Mouse (Mus musculus) spleen, postnatal 36 days (tissue): Measurements from ENCODE around the gene Kat8.
A peak's percentile ranks its signal among the peaks of the same experiment; 100 is the strongest.

Experiments used
- DNase-seq, 2 experiments: peaks; one replicate each; pipeline ENCODE4 v3.0.0; 2022; ENCODE audit warnings: low spot score in 2 of 2, mixed read lengths in 1 of 2

The Kat8 gene

DNA sequence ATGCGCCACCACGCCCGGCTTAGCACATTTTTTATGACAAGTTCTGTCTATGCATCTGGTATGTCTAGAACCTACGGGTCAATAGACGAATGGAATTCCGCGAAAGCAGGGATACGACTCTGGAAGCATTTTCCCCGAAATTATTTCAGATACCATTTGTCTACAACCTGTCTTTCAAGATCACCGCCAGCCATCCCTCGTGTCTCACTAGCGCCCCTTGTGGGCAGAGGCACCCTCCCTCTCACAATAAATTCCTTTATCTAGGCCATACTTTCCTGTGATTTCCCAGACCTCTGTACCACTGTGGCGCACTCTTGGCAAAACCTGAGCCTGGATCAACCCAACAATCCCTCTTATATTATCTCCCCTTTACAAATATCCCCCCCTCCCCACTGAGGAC, 15.9 kb upstream of the Kat8 start:
- peak; percentile 47 to 71 for DNase-seq

DNA sequence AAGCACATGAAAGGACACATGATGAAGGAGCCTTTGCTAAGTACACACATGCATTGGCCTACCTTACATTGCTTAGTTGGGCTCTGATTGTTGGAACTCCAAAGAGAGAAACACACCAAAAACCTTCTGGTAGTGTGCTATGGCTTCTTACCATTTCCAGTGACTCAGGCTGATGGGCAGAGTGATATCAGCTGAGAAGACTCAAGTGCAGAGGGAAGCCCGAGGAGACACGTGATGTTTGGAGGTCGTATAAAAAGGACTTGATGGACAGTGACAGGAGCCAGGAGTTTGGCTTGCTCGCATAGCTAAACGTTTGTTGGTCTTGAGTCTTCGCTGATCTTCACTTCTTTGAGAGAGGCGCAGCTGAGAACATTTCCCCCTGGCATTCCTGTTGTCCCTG, 14.8 kb upstream of the Kat8 start:
- no peak for DNase-seq

DNA sequence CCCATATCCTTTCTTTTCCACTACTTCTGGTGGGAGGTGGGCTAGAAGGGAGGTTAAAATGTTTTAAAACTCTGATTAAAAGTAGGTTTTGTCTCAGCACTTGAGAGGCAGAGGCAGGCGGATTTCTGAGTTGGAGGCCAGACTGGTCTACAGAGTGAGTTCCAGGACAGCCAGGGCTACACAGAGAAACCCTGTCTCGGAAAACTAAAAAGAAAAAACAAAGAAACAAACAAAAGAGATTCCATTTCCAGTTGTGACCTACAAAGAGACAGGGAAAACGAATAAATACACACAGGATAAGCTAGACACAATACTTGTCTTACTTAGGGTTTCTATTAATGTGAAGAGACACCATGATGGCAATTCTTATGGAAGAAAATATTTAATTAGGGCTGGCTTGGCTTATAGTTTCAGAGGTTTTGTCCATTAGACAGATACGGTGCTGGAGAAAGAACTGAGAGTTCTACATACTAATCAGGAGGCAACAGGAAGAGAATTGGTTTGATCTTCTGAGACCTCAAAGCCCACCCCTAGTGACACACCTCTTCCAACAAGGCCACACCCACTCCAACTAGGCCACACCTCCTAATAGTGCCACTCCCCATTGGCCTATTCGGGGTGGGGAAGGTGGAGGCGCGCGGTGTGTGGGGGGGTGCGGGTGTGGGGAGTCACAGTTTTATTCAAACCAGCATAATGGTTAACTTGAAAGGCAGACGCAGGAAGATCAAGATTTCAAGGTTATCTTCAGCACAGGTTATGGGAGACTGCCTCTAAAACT, 13.9 kb upstream of the Kat8 start:
- DNase-seq, result peak; percentile 30 to 32

DNA sequence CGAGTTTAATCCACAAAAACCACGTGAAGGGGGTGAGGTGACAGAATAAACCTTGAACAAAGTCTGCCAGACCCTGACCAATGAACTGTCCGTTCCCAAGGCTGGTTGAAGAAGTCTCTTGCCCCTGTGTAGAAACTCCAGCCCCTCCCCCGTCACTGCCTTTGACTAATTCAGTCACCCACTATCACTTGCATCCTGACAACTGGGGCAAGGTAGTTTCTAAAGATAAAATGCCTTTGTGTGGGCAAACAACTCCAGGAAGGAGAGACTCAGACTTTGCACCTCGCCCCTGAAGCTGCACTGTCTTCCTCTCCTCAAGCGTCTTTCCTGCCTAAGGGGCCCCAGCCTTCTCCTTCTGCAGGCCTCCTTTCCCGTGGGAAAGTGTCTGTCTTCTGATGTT, 12.3 kb upstream of the Kat8 start:
- no peak for DNase-seq

DNA sequence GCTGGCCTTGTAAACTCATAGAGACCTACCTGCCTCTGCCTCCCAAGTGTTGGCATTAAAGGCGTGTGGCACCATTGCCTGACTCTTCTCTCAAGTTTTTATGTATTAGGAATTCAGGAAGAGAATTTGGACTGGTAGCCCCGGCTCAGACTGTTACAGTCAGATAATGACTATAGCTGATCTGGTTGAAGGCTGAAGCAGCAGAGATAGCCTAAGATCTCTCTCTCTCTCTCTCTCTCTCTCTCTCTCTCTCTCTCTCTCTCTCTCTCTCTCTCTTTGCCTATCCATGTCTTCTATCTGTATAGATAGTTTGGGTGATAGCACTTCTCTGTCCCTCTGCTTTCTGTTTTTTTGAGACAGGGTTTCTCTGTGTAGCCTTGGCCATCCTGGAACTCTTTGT, 10.5 kb upstream of the Kat8 start:
- no peak for DNase-seq

DNA sequence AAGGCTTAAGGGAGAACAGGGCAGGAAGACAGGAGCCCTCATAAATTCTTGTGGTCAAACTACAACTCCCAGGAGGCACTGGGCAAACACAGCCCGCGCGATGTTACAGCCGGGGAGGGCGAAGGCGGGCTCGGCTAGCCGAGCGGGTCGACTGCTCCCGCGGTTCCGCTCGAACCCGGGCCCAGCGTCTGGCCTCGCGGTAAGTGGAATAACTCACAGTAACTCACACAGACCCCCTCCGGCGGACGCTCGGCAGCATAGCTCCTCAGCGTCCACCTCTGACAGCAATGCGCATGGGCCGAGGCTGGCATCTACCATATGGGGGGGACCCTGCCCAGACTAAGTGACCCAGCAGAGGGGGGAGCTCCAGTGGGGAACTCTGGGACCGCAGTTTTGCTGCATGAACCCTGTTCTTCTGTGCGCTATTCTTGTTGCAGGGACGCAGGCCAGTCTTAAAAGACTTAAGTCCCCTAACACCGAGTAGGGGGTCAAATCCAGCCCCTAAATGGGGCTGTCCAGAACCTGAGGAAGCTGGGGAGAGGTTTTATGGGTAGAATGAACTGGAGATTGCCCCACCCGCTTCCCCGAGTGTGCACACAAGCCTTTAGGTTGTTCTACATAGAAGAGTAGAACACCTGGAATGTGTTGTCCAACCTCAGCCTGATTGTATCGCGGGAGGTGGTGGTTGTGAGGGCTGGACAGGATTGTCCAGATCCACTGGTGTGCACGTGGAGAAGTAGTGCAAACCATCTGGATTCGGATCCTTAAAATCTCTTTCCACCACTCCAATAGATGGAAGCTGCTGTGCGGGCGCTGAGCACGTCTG, 8.1 kb upstream of the Kat8 start, which contains the start of gene Bckdk:
Bckdk (plus strand) TSS at position 112 of the 826 bp plus-strand sequence.
- peak; percentile 78 to 80 for DNase-seq

DNA sequence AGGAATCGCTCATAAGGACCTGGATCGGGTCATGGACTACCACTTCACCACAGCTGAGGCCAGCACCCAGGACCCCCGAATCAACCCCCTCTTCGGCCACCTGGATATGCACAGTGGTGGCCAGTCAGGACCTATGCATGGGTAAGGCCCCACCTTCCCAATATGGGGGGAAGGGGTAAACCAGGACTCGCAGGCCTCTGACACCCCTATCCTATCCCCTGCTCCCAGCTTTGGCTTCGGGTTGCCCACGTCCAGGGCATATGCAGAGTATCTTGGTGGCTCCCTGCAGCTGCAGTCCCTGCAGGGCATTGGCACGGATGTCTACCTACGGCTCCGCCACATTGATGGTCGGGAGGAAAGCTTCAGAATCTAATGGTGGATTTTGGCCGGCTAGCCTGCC, 4.4 kb upstream of the Kat8 start:
- no peak for DNase-seq

DNA sequence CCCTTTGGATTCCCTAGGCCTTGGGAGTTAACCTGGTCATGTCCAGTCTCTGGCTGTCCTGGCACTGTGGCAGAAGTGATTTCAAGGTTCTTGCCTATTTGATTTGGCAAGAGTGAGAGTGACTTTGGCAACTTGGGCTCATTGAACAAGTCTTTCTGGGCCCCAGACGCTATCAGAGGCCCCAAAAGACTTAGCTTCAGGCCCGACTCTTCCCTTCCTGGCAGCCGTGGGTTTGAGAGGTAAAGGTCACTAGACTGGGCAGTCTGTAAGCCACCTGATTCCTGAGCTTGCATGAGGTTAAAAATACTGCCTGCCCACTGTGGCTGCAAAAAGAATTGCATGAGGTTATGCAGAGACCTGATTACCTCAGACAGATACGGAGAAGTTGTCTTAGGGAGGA, 3.7 kb upstream of the Kat8 start:
- DNase-seq, result no peak

DNA sequence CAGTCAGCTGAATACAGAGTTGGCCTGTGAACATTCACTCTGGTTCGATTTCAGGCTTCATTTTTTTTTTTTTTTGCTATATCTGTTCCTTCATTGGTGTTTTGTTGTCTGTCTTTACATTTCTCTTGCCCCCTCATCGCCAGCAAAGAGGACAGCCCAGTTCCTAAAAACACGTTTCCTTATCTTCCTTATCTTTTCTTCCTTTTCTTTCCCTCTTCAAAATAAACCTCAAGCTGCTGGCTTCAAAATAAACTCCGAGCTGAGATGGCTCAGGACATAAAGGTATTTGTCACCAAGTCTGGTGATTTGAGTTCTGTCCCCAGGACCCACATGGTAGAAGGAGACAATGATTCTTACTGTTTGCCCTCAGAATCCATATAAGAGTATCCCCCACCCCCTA, 622 bp downstream of the Kat8 start:
- no peak for DNase-seq

DNA sequence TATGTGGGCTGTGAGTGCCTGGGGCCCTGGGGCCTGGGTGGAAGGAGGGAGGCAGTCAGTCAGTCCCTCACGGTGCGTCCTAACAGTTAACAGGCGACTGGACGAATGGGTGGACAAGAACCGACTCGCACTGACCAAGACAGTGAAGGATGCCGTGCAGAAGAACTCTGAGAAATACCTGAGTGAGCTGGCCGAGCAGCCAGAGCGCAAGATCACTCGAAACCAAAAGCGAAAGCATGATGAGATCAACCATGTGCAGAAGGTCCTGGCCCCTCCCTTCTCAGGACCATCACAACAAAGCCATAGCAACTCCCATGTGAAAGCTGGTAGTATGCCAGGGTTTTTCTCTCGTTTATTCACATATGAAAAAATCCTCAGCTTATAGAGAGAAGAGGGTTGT, 3.0 kb downstream of the Kat8 start:
- no peak for DNase-seq

DNA sequence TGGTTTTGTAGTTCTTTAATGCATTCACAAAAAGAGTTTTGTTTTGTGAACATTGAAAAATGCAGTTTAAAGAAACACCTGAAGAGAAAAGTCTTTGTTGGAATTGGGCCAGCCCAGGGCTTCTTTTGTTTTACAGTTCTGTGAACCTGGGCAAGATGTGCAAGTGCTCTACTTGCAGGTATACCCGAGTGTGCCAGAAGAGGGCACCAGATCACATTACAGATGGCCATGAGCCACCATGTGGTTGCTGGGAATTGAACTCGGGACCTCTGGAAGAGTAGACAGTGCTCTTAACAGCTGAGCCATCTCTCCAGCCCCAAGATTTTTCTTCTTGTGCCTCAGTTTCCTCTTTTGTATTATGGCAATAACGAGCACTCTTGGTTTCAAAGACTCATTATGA, 5.9 kb downstream of the Kat8 start:
- peak; percentile 52 to 59 for DNase-seq

DNA sequence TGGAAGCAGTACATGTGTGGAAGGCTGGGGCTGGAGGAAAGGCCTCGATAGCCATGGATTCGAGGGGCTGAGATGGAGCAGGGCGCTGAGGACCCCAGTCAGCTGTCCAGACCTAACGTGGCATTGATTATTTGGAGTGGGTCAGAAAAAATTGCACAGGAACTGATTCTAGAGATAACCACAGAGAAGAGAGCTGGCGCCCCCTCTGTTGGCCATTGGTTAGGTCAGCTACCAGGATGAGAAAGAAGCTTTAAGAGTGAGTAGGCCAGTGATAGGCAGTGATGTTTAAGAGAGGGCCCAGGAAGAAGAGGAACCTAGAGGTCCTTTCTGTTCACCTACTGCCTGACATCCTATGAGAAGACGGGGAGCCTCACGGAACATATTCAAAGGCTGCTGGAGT, 7.0 kb downstream of the Kat8 start:
- DNase-seq, result no peak

DNA sequence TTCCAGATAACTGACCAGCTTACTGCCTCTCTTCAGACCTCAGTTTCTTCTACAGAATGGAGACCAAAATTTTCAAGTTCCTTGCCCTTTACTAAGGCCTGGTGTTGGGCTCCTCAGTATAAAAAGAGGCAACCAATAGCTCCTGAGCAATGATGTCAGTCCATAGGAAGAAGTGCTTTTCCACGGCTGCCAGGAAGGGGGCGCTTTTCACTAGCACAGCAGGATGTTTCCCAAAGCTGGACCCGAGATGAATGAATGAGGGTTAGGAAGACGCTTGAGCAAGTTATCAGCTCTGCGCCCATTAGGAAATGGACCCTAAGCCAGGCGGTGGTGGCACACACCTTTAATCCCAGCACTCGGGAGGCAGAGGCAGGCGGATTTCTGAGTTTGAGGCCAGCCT, 9.2 kb downstream of the Kat8 start:
- peak in 1 of 2 experiments; percentile 33 for DNase-seq

DNA sequence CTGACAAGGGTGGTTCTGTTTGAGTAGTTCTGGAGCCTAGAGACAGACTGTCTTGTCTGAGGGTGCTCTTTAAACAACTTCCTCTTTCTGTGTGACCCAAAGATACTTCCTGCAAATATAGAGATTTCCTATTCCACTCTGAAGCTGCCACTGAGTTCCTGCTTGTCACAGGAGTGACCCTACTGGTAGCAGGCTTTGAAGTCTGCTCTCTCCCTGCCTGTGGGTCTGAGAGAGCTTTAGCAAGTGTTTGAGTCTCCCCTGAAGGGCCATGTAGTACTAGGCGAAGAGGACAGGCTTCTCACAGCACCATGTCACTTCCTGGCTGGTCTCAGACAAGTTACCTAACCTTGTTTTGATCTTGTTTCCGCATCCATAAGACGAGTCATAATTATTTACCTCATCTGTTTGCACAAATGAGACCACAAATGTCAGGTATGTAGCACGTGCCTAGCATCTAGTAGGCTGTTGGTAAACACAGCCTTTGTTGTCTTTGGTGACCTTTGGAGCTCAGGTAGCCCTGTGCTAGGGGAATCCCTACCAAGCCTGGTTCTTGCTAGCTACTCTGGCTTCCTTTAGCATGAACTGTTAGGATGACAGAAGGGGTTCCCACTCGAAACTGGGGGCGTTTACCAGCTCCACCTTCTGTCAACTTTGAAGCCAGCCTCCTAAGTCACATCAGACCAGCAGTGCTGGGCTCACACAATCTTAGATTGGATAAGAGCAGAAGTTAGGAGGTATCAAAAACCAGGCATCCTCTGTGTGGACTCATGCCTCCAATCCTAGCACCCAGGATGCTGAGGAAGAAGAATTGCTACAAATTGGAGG, 10.3 kb downstream of the Kat8 start:
- peak; percentile 51 to 61 for DNase-seq

DNA sequence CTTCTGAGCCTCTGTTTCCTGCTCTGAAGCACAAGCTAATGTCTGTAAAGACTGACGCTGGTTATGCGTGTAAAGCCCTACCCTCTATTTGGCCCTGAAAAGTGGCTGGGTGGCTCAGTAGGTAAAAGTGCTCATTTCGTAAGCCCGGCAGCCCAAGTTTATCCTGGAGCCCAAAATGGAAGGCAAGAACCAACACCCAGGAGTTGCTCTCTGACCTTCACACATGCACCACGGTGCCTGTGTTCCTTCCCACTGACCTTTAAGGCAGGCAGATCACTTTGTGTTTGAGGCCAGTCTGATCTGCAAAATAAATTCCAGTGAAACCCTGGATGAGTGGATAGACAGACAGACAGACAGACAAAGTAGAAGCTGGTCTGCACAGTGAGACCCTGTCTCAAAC, 11.4 kb downstream of the Kat8 start:
- DNase-seq, result no peak

DNA sequence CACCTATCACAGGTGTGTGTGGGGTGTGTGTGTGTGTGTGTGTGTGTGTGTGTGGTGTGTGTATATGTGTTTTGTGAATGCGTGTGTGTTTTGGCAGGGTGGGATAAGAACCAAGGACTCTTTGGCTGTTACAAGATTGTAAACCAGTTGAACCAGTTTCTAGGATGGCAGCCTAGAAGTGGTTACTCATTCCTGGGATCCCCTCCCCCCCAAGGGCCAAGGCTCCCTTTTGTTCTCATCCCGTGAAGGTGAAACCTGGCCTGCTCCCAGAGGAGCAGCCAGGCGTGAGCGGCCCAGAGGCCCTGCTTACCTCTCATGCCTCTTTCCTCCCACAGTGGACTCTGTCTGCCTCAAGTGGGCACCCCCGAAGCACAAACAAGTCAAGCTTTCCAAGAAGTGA, 12.9 kb downstream of the Kat8 start:
- no peak for DNase-seq

DNA sequence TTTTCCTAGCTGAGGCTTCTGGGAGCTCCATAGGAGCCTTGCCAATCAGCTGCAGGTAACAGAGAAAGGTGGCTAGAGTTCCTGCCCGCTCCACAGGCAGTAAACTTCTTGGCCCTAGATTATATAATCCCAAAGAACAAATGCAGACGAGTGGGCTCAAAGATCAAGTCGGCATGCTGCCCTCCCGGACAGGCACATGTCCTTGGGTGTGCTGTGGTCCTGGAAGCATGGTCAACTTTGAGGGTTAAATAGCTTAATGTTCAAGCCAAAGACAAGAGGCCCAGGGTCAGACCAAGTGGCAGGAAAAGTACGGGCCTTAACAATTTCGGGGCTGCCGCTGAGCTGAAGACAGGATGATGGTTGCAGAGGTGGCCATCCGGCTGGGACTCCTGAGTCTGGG, 13.8 kb downstream of the Kat8 start:
- DNase-seq, result no peak

DNA sequence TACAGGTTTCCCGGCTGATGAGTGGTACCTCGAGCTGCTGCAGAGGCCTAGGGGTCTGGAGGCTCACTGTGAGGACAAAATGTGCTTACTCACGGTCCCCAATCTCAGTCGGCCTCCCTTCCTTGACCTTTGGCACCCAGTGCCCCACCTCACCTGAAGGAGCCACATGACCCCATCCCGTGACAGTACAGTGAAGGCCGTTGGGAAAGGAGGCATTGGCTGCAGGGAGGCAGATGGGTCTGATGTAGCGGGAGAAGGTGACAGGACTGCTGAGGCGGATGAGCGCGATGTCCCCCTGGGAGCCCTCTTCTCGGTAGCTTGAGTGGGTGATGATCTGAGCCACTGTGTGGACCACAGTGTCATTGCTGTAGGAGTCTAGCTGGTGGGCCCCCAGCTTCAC, 14.5 kb downstream of the Kat8 start:
- no peak for DNase-seq

DNA sequence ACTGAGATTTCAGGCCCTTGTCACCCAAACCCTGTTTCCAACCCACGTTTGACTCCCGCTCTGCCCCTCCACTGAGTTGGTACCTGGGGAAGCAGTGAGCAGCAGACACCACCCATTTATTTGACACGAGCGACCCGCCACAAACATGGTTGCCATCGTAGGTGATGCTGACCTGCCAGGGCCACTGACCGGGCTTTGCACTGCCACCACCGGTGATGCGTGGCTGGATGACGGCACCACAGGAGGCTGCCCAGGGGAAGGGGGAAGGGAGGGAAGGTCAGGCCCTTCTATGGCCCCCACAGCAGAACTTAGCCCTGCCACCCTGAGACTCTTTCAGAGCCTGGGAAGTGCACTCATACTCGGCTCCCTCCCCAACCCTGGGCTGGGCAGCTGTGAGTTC, 15.4 kb downstream of the Kat8 start:
- DNase-seq, result no peak

DNA sequence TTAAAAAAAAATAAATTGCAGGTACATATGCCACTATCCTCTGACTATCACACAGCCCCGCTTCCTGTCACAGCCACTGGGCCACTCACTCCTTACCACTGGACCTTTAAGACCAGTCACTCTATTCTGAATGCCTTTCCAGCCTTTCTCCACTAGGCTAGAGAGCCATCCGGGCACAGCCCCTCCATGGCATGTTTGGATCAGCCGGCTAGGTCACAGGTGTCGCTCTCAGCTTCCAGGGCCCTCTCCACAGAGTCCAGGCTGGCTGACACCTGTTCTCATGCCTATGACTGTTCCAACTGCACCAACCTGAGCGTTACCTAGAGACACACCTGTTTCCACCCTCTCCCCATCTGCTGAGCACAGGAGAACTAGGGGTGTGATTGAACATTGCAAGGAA, 16.3 kb downstream of the Kat8 start:
- DNase-seq, result no peak

DNA sequence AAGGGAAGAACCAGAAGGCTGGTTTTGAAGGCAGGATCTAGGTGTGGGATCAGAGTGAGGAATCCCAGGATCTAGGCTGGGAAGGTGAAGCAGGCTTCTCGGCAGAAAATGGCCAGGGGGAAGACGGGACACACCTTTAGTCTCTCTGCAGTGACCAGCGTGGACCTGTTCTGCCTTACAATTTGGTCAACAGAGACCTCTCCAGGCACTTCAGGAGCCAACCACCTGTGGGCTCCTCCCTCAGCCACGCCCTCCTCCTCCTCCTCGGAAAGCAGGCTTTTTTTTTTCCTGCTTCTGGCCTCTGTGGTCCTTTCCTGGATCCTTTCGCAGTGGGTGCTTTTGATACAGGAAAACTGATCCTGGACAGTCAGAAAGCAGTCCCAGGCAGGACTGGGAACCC, 17.6 kb downstream of the Kat8 start, which contains the start of gene Prss8:
Prss8 (minus strand) TSS at position 182 of the 400 bp plus-strand sequence.
- DNase-seq, result no peak

DNA sequence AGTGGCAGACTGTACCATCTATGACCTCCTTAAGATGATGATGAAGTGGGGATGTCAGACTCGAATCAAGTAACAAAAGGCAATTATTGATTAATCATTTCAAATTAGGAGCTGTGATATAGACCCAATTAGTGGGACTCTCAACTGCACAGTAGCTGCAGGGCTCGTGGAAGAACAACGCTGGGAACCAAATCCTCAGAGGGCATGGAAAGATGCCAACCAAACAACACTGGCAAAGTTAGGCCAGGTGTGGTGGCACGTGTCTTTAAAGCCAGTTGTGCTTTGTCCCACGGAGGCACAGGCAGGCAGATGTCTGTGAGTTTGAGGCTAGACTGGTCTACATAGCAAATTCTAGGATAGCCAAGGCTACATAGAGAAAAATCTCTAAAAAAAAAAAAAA, 18.3 kb downstream of the Kat8 start:
- DNase-seq, result no peak
